Mouse (Mus musculus) thymus, adult 2 months (tissue): Measurements from ENCODE around the gene Gm5737. TPM values are rescaled to one million over a fixed set of nuclear protein-coding genes. Genes with fewer than 3 reads are reported as not detected.

Source experiments
- DNase-seq: peaks from one replicate; pipeline ENCODE4 v3.0.0; 2021
- H3K27ac ChIP-seq: fragments of 200-500 bp; 2 replicates; pipeline ENCODE4 v1.5.1; 2012; ENCODE audit warnings: low read length, control low read depth; ENCODE audit not compliant: control insufficient read depth, insufficient read depth
- H3K27me3 ChIP-seq: fragments of 200-500 bp; 2 replicates; pipeline ENCODE4 v1.6.1; 2012; ENCODE audit warnings: mild to moderate bottlenecking, low read length, moderate library complexity, mixed read lengths; ENCODE audit not compliant: control insufficient read depth, insufficient read depth
- H3K36me3 ChIP-seq: fragments of 200-500 bp; 2 replicates; pipeline ENCODE4 v1.6.1; 2012; ENCODE audit warnings: mild to moderate bottlenecking, low read length, moderate library complexity; ENCODE audit not compliant: control insufficient read depth, insufficient read depth
- H3K4me1 ChIP-seq: fragments of 200-500 bp; replicated peaks from 2 replicates; pipeline ENCODE4 v1.6.1; 2012; ENCODE audit warnings: low read length; ENCODE audit not compliant: control insufficient read depth, insufficient read depth
- H3K4me3 ChIP-seq: fragments of 200-500 bp; 2 replicates; pipeline ENCODE4 v1.5.1; 2012; ENCODE audit warnings: mild to moderate bottlenecking, low read length, control low read depth, moderate library complexity; ENCODE audit not compliant: control insufficient read depth, insufficient read depth
- CTCF ChIP-seq: fragments of 200-500 bp; IDR thresholded peaks from 2 replicates; pipeline ENCODE4 v1.5.1; 2012; ENCODE audit warnings: mild to moderate bottlenecking, control low read depth, low read length, moderate library complexity, borderline replicate concordance; ENCODE audit not compliant: control insufficient read depth, poor library complexity, insufficient read depth; ENCODE audit errors: extremely low read depth
- POLR2A ChIP-seq: fragments of 200-500 bp; IDR thresholded peaks from 2 replicates; pipeline ENCODE4 v1.6.1; 2012; ENCODE audit warnings: mild to moderate bottlenecking, low read length, control low read depth, moderate library complexity; ENCODE audit not compliant: control insufficient read depth, poor library complexity, insufficient read depth; ENCODE audit errors: extremely low read depth
- WGBS: fragments of 180-500 bp; shearing (Covaris S2); methylation state at CpG from one replicate; pipeline ENCODE4 v1.1.7; 2018; 5-methylcytosine and 5-hydroxymethylcytosine counted together
- polyA plus RNA-seq: library from polyadenylated mRNA; depleted of rRNA; stranded (reverse); fragments of >200 nt; gene quantifications from 2 replicates; pipeline ENCODE4 v1.2.3, GENCODE M21; 2012

Gm5737 gene
- polyA plus RNA-seq, 1 experiment = 0.08 TPM

DNA sequence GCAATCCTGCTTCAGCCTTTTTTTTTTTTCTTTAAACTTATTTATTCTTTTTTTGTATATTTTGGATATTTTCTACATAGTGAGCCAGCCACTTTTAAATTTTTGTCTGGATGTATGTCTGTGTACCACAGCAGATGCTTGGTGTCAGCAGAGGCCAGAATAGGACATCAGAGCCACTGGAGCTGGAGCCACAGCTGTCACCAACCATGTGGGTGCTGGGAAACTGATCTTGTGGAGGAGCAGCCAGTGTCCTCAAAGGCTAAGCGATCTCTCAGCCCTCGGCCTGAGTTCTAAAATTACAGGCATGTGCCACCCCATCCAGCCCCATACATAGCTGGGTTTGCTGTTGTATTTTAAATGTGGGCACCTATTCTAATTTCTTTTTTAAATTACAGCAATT lies 27.6 kb downstream of the Gm5737 start:
- H3K36me3 ChIP-seq = no peaks in the 10 kb centered on the region
- H3K27me3 ChIP-seq = no peaks in the 10 kb centered on the region
- WGBS = 95% methylated on average over 2 of the region's 2 CpGs
- H3K4me3 ChIP-seq = no peak overlapping the region
- no peak for DNase-seq
- H3K27ac ChIP-seq = no peak overlapping the region
- TF ChIP-seq CTCF = no peak
- no peak for TF ChIP-seq POLR2A
- H3K4me1 ChIP-seq = peaks cover 15% of the 10 kb centered on the region

DNA sequence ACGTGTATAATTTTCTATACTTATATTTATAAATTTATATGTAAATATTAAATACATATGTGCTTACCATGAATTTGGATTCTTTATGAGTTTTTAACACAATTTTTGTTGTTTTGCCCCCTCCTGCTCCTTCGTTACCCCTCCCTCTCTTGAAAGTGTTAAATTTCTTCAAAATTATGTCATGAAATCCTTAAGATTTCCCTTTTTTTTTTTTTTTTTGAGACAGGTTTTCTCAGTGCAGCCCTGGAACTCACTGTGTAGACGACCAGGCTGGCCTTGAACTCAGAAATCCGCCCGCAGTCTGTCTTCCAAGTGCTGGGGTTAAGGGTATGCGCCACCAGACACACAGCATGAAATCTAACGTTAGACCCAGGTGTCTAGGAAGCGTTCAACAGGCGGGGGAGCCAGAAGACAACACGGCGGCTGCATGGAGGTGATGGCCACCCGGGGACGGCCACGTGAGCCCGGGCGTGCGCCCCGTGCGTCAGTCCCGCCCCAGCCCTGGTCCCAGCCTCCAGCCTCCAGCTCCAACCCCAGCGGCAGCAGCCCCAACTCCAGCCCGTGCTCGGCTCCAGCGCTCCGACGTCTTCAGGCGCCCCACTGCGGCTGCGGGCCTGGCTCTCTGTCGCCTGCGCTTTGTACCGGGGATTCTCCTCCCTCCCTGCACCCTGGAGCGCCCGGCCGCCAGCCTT lies 30.3 kb downstream of the Gm5737 start, which contains the start of gene Eef2k:
Eef2k (plus strand) TSS at position 487 of the 692 bp plus-strand sequence.
- Histone ChIP-seq H3K27ac (peak within 1 kb of the TSS; percentile 87), H3K4me3 (peak within 1 kb of the TSS; percentile 82), H3K36me3 (no peaks in the 10 kb centered on the region), H3K27me3 (no peaks in the 10 kb centered on the region), H3K4me1 (peaks cover 21% of the 10 kb centered on the region)
- DNase-seq = peak; percentile 84
- WGBS = 5% methylated on average over 35 of the region's 35 CpGs
- 0 out of 2 replicates have a peak, but pooled peaks have one; percentile 14 for TF ChIP-seq POLR2A
- no peak for TF ChIP-seq CTCF

DNA sequence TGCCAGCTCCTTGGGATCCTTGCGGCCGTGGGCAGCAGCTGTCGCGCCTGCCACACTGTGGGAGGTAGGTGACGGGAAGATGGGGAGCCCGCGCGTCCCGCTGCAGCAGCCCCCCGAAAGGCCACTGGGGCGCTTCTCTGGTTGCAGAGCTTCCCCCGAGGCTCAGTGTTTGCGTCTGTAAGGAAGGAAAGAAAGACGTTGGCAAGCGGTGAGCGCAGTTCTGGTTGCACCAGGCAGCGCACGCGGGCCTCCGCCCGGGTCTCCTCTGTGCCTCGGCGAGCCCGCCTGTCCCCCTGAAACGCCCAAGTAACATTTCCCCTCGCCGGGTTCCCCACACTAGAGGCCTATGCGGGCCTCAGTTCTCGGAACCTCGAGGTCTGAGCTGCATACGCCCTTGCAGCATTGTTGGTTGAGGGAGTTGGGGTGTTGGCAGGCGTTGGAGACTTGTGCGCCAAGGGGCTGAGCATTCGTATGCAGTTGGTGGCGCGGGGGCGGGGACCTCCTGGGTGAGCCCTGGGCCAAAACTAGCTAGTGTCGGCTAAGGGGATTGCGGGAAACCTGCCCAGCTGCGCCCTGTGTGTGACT lies 31.0 kb downstream of the Gm5737 start:
- DNase-seq = peak; percentile 82
- H3K4me3 ChIP-seq = peak overlapping the region; percentile 82
- WGBS = under 1% methylated on average over 40 of the region's 40 CpGs
- no peaks in the 10 kb centered on the region for H3K36me3 ChIP-seq
- H3K27ac ChIP-seq = peak overlapping the region; percentile 87
- TF ChIP-seq CTCF (no peak), POLR2A (no peak)
- no peaks in the 10 kb centered on the region for H3K27me3 ChIP-seq
- peaks cover 21% of the 10 kb centered on the region for H3K4me1 ChIP-seq

DNA sequence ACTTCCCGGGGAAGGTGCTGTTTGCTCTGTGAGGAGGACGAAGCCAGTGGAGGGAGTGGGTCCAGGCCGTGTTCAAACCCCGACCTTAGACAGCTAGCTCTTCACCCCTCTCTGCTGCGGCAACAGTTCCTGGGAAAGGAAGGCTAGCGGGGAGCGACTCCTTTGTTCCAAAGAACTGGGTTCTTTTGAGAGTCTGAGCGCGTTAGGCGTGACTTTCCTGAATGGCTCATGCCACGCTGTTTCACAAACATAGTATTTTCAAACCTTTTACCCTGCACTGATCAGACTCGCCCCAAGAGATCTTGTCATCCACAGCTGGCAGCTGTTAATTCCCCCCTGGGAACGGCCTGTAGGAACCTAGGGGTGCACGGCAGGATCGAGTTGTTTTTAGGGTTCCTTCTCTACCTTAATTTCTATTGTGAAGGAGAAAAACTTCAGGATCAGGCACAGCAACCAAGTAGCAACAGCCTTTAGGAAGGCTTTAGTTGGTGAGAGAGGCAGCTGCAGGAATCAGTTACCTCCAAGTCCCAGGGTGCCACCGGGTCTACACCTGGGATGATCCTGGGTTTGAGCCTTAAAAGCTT lies 31.8 kb downstream of the Gm5737 start:
- Histone ChIP-seq H3K4me1 (peaks cover 23% of the 10 kb centered on the region), H3K4me3 (peak overlapping the region; percentile 82), H3K27ac (peak overlapping the region; percentile 87), H3K27me3 (no peaks in the 10 kb centered on the region), H3K36me3 (no peaks in the 10 kb centered on the region)
- no peak for DNase-seq
- TF ChIP-seq CTCF = no peak
- WGBS = 4% methylated on average over 16 of the region's 16 CpGs

DNA sequence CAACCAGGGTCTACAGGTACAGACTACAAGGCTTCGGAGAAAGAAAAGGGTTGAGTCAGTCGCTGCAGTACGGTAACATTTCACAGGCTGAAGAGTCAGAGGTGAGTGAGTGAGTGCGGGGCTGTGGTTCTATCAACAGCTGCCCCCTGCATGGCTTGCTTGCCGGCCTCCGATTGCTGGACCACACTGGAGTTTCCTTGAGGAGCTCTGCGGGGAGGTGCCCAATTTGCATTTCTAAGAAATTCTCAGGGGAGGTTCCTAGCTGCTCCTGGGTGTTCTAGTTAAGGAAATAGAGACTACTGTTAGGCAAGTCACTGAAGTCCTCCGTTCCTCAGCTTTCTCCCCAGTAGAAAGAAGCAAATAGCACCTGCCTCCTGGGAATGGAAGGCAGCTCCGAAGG lies 32.5 kb downstream of the Gm5737 start:
- WGBS = 17% methylated on average over 9 of the region's 9 CpGs
- Histone ChIP-seq H3K27ac (no peak overlapping the region), H3K36me3 (no peaks in the 10 kb centered on the region), H3K27me3 (no peaks in the 10 kb centered on the region), H3K4me1 (peaks cover 30% of the 10 kb centered on the region), H3K4me3 (peak overlapping the region; percentile 82)
- TF ChIP-seq POLR2A = no peak
- no peak for TF ChIP-seq CTCF
- DNase-seq = no peak

DNA sequence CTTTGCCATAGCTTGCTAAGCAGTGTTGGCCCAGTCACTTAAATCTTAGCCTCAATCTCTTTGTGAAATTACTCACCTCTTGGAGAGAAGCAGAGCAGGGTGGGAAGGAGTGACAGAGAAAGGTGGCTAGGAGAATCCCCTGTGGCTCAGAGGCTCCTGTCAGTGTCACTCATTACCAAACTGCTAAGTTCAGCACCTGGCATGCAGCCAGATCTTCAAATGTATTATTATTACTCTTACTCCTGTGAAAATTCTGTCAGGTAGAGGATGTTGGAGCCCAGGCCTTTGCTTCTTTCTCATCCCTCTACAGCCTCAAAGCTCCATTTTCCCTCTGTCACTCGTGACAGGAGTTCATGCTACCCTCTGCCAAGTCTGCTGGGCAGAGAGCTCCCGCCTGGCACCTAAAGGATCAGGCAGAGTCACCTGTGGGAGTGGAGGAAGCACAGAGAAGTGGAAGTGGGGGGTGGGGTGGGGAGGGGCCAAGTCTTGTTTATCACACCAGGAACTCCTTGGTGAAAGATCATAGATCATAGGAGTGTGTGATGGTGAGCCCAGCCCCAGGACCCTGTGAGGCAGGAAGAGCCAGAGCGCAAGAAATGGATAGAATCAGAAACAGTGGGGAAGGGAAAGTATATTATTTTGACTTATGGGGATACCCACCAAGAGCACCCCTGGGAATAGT lies 36.8 kb downstream of the Gm5737 start:
- Histone ChIP-seq H3K4me1 (peaks cover 53% of the 10 kb centered on the region), H3K4me3 (no peak overlapping the region), H3K27ac (no peak overlapping the region), H3K36me3 (no peaks in the 10 kb centered on the region), H3K27me3 (no peaks in the 10 kb centered on the region)
- DNase-seq = no peak
- TF ChIP-seq CTCF (no peak), POLR2A (no peak)
- 59% methylated on average over 3 of the region's 3 CpGs for WGBS
